Mouse (Mus musculus): ENCODE measurements around the gene BC048562.

Gene BC048562

GRCm38 (mm10) chr9:108479721-108480351 is 43.6 kb downstream of the BC048562 start, which contains the start of gene Lamb2:
Lamb2 (plus strand) TSS chr9:108479736.
- no peak for DNase-seq (ENCODE audit: inconsistent ontology term)

- DNase-seq (ENCODE audit: inconsistent ontology term), result no peak
These were observed 44.7 kb downstream of the BC048562 start for GRCm38 (mm10) chr9:108480813-108481519.

GRCm38 (mm10) chr9:108481520-108482210 is 45.4 kb downstream of the BC048562 start:
- DNase-seq (ENCODE audit: inconsistent ontology term), result no peak

GRCm38 (mm10) chr9:108483051-108483790 is 46.9 kb downstream of the BC048562 start:
- no peak for DNase-seq (ENCODE audit: inconsistent ontology term)

- DNase-seq (ENCODE audit: inconsistent ontology term), result no peak
These were observed 47.7 kb downstream of the BC048562 start for GRCm38 (mm10) chr9:108484021-108484420.

GRCm38 (mm10) chr9:108485301-108485875 is 49.1 kb downstream of the BC048562 start:
- DNase-seq (ENCODE audit: inconsistent ontology term), result no peak

- DNase-seq (ENCODE audit: inconsistent ontology term), result no peak
These were observed 50.8 kb downstream of the BC048562 start for GRCm38 (mm10) chr9:108486973-108487530.

- no peak for DNase-seq (ENCODE audit: inconsistent ontology term)
These were observed 52.1 kb downstream of the BC048562 start for GRCm38 (mm10) chr9:108488403-108488802.

- no peak for DNase-seq (ENCODE audit: inconsistent ontology term)
These were observed 52.9 kb downstream of the BC048562 start for GRCm38 (mm10) chr9:108489215-108489614.

GRCm38 (mm10) chr9:108489702-108490558 is 53.6 kb downstream of the BC048562 start:
- DNase-seq (ENCODE audit: inconsistent ontology term), result no peak

- peak; percentile 98 for DNase-seq (ENCODE audit: inconsistent ontology term)
These were observed 54.4 kb downstream of the BC048562 start, which contains the start of gene Usp19 for GRCm38 (mm10) chr9:108490559-108491285. Usp19 (plus strand) TSS chr9:108490602.

- DNase-seq (ENCODE audit: inconsistent ontology term), result no peak
These were observed 55.0 kb downstream of the BC048562 start for GRCm38 (mm10) chr9:108491286-108491580.

- peak; percentile 85 for DNase-seq (ENCODE audit: inconsistent ontology term)
These were observed 55.9 kb downstream of the BC048562 start for GRCm38 (mm10) chr9:108492043-108492750.

- no peak for DNase-seq (ENCODE audit: inconsistent ontology term)
These were observed 57.0 kb downstream of the BC048562 start for GRCm38 (mm10) chr9:108493246-108493645.

- DNase-seq (ENCODE audit: inconsistent ontology term), result no peak
These were observed 58.0 kb downstream of the BC048562 start for GRCm38 (mm10) chr9:108494146-108494825.

GRCm38 (mm10) chr9:108494905-108495304 is 58.6 kb downstream of the BC048562 start:
- DNase-seq (ENCODE audit: inconsistent ontology term), result no peak
